Mouse (Mus musculus) midbrain, embryonic 12.5 days (tissue): Measurements from ENCODE around the gene Cntn2. TPM values are rescaled to one million over a fixed set of nuclear protein-coding genes. Genes with fewer than 3 reads are reported as not detected.

Experiments
- ATAC-seq: fragments of 200-750 bp; cut with Nextera tagmentation; 2 replicates; pipeline ENCODE4 v1.8.0; 2017; ENCODE audit warnings: low read depth, moderate TSS enrichment, moderate library complexity; ENCODE audit not compliant: low FRiP score
- H3K27ac ChIP-seq: fragments of 300-500 bp; sonication (generic); replicated peaks from 2 replicates; pipeline ENCODE4 v1.5.1; 2016; ENCODE audit warnings: mild to moderate bottlenecking
- H3K27me3 ChIP-seq: fragments of 300-500 bp; sonication (generic); 2 replicates; pipeline ENCODE4 v1.6.1; 2016; ENCODE audit warnings: mild to moderate bottlenecking
- H3K36me3 ChIP-seq: fragments of 300-500 bp; sonication (generic); 2 replicates; pipeline ENCODE4 v1.6.1; 2016
- H3K4me1 ChIP-seq: fragments of 300-500 bp; sonication (generic); 2 replicates; pipeline ENCODE4 v1.6.1; 2016
- H3K4me2 ChIP-seq: fragments of 300-500 bp; sonication (generic); replicated peaks from 2 replicates; pipeline ENCODE4 v1.6.1; 2016; ENCODE audit warnings: mild to moderate bottlenecking, moderate library complexity
- H3K4me3 ChIP-seq: fragments of 300-500 bp; sonication (generic); 2 replicates; pipeline ENCODE4 v1.5.1; 2016; ENCODE audit warnings: mild to moderate bottlenecking
- H3K9ac ChIP-seq: fragments of 300-500 bp; sonication (generic); replicated peaks from 2 replicates; pipeline ENCODE4 v1.6.1; 2016; ENCODE audit warnings: mild to moderate bottlenecking, moderate library complexity
- H3K9me3 ChIP-seq: fragments of 300-500 bp; sonication (generic); 2 replicates; pipeline ENCODE4 v1.6.1; 2016; ENCODE audit warnings: mild to moderate bottlenecking
- WGBS: fragments of 180-500 bp; shearing (Covaris S2); methylation state at CpG from one replicate; pipeline ENCODE4 v1.1.7; 2016; 5-methylcytosine and 5-hydroxymethylcytosine counted together
- polyA plus RNA-seq: library from polyadenylated mRNA; unstranded; fragments of >200 nt; fragmentation: Nextera tagmentation; extraction: Ambion mirVana; gene quantifications from 2 replicates; pipeline ENCODE4 v1.2.1, GENCODE M21; 2016

The Cntn2 gene
- polyA plus RNA-seq, 1 experiment from 2014 or later = 109 TPM

- H3K27me3 ChIP-seq = no peaks in the 10 kb centered on the region
- H3K36me3 ChIP-seq = peaks cover 72% of the 10 kb centered on the region
- no peaks in the 10 kb centered on the region for H3K9me3 ChIP-seq
- H3K27ac ChIP-seq = no peak overlapping the region
- no peak overlapping the region for H3K9ac ChIP-seq
- WGBS = 94% methylated on average over 5 of the region's 5 CpGs
- no peak for ATAC-seq
- H3K4me1 ChIP-seq = no peaks in the 10 kb centered on the region
- no peak overlapping the region for H3K4me2 ChIP-seq
- no peak overlapping the region for H3K4me3 ChIP-seq
Measured at GRCm38 (mm10) chr1:132505155-132505554, 37.9 kb downstream of the Cntn2 start.

GRCm38 (mm10) chr1:132500535-132500934, 42.5 kb downstream of the Cntn2 start:
- ATAC-seq = no peak
- H3K4me2 ChIP-seq = no peak overlapping the region

GRCm38 (mm10) chr1:132483759-132484158, 59.3 kb downstream of the Cntn2 start:
- 94% methylated on average over 6 of the region's 6 CpGs for WGBS
- no peak overlapping the region for H3K9ac ChIP-seq
- H3K27me3 ChIP-seq = no peaks in the 10 kb centered on the region
- H3K4me2 ChIP-seq = no peak overlapping the region
- H3K4me3 ChIP-seq = no peak overlapping the region
- no peak for ATAC-seq
- H3K36me3 ChIP-seq = peaks cover 32% of the 10 kb centered on the region
- H3K27ac ChIP-seq = no peak overlapping the region
- peaks cover 2% of the 10 kb centered on the region for H3K4me1 ChIP-seq
- no peaks in the 10 kb centered on the region for H3K9me3 ChIP-seq

More at GRCm38 (mm10) chr1:132500535-132500934, 42.5 kb downstream of the Cntn2 start:
- no peaks in the 10 kb centered on the region for H3K9me3 ChIP-seq
- no peaks in the 10 kb centered on the region for H3K4me1 ChIP-seq
- 89% methylated on average over 2 of the region's 2 CpGs for WGBS
- H3K27me3 ChIP-seq = no peaks in the 10 kb centered on the region
- H3K4me3 ChIP-seq = no peak overlapping the region
- H3K9ac ChIP-seq = no peak overlapping the region
- H3K27ac ChIP-seq = no peak overlapping the region
- H3K36me3 ChIP-seq = peaks cover 89% of the 10 kb centered on the region

- no peak overlapping the region for H3K4me2 ChIP-seq
- no peaks in the 10 kb centered on the region for H3K27me3 ChIP-seq
- H3K9ac ChIP-seq = no peak overlapping the region
- ATAC-seq = no peak
- H3K9me3 ChIP-seq = no peaks in the 10 kb centered on the region
- peaks cover 26% of the 10 kb centered on the region for H3K36me3 ChIP-seq
- H3K4me1 ChIP-seq = peaks cover 7% of the 10 kb centered on the region
- H3K4me3 ChIP-seq = no peak overlapping the region
- 83% methylated on average over 3 of the region's 3 CpGs for WGBS
- no peak overlapping the region for H3K27ac ChIP-seq
Measured at GRCm38 (mm10) chr1:132483234-132483633, 59.8 kb downstream of the Cntn2 start.

GRCm38 (mm10) chr1:132481619-132482018, 61.4 kb downstream of the Cntn2 start:
- 89% methylated on average over 2 of the region's 2 CpGs for WGBS
- no peak overlapping the region for H3K4me3 ChIP-seq
- peaks cover 13% of the 10 kb centered on the region for H3K4me1 ChIP-seq
- no peaks in the 10 kb centered on the region for H3K27me3 ChIP-seq
- H3K4me2 ChIP-seq = no peak overlapping the region
- H3K36me3 ChIP-seq = peaks cover 15% of the 10 kb centered on the region
- ATAC-seq = no peak
- H3K27ac ChIP-seq = no peak overlapping the region
- no peak overlapping the region for H3K9ac ChIP-seq
- H3K9me3 ChIP-seq = no peaks in the 10 kb centered on the region

GRCm38 (mm10) chr1:132479438-132479837, 63.6 kb downstream of the Cntn2 start:
- H3K9me3 ChIP-seq = no peaks in the 10 kb centered on the region
- no peaks in the 10 kb centered on the region for H3K36me3 ChIP-seq
- H3K27me3 ChIP-seq = no peaks in the 10 kb centered on the region
- H3K4me1 ChIP-seq = peaks cover 18% of the 10 kb centered on the region
- no peak overlapping the region for H3K4me3 ChIP-seq
- no peak overlapping the region for H3K4me2 ChIP-seq
- no peak overlapping the region for H3K9ac ChIP-seq
- no peak overlapping the region for H3K27ac ChIP-seq
- WGBS = 89% methylated on average over 1 of the region's 1 CpGs
- ATAC-seq = no peak

GRCm38 (mm10) chr1:132476928-132477691, 65.9 kb downstream of the Cntn2 start, which contains the start of gene Rbbp5:
Gene Rbbp5 (plus strand): TSS chr1:132477365.
- ATAC-seq = peak; percentile 85
- H3K27me3 ChIP-seq = no peaks in the 10 kb centered on the region
- H3K4me3 ChIP-seq = peak within 1 kb of the TSS; percentile 93
- H3K4me2 ChIP-seq = peak within 1 kb of the TSS; percentile 82
- H3K36me3 ChIP-seq = no peaks in the 10 kb centered on the region
- WGBS = under 1% methylated on average over 43 of the region's 43 CpGs
- H3K9ac ChIP-seq = peak within 1 kb of the TSS; percentile 88
- peak within 1 kb of the TSS; percentile 74 for H3K27ac ChIP-seq
- peaks cover 18% of the 10 kb centered on the region for H3K4me1 ChIP-seq
- H3K9me3 ChIP-seq = no peaks in the 10 kb centered on the region

GRCm38 (mm10) chr1:132476575-132476927, 66.5 kb downstream of the Cntn2 start:
- Histone ChIP-seq H3K27me3 (no peaks in the 10 kb centered on the region), H3K36me3 (no peaks in the 10 kb centered on the region), H3K4me1 (peaks cover 18% of the 10 kb centered on the region), H3K4me2 (peak overlapping the region; percentile 82), H3K27ac (peak overlapping the region; percentile 30; the same call in 1 of the 2 replicates), H3K9me3 (no peaks in the 10 kb centered on the region), H3K9ac (peak overlapping the region; percentile 88), H3K4me3 (peak overlapping the region; percentile 93)
- ATAC-seq = no peak
- 6% methylated on average over 9 of the region's 9 CpGs for WGBS

- Histone ChIP-seq H3K9me3 (no peaks in the 10 kb centered on the region), H3K4me1 (peaks cover 18% of the 10 kb centered on the region), H3K4me3 (no peak overlapping the region), H3K36me3 (no peaks in the 10 kb centered on the region), H3K9ac (no peak overlapping the region), H3K27me3 (no peaks in the 10 kb centered on the region), H3K27ac (no peak overlapping the region), H3K4me2 (no peak overlapping the region)
- 76% methylated on average over 1 of the region's 1 CpGs for WGBS
- ATAC-seq = no peak
Measured at GRCm38 (mm10) chr1:132474496-132474895, 68.6 kb downstream of the Cntn2 start.

GRCm38 (mm10) chr1:132472537-132472936, 70.5 kb downstream of the Cntn2 start:
- Histone ChIP-seq H3K9ac (no peak overlapping the region), H3K27ac (no peak overlapping the region), H3K36me3 (no peaks in the 10 kb centered on the region), H3K27me3 (no peaks in the 10 kb centered on the region), H3K4me3 (no peak overlapping the region), H3K4me2 (no peak overlapping the region), H3K4me1 (peaks cover 6% of the 10 kb centered on the region; the same call in 1 of the 2 replicates), H3K9me3 (no peaks in the 10 kb centered on the region)
- no peak for ATAC-seq
- WGBS = 65% methylated on average over 5 of the region's 5 CpGs

- Histone ChIP-seq H3K9me3 (no peaks in the 10 kb centered on the region), H3K4me2 (no peak overlapping the region)
- 87% methylated on average over 5 of the region's 5 CpGs for WGBS
Measured at GRCm38 (mm10) chr1:132471499-132471898, 71.6 kb downstream of the Cntn2 start.

GRCm38 (mm10) chr1:132471032-132471431, 72.0 kb downstream of the Cntn2 start:
- WGBS = 92% methylated on average over 2 of the region's 2 CpGs
- no peaks in the 10 kb centered on the region for H3K27me3 ChIP-seq
- H3K4me2 ChIP-seq = no peak overlapping the region
- ATAC-seq = no peak
- H3K9ac ChIP-seq = no peak overlapping the region
- H3K36me3 ChIP-seq = peaks cover 12% of the 10 kb centered on the region; the same call in 1 of the 2 replicates
- H3K4me3 ChIP-seq = no peak overlapping the region
- peaks cover 6% of the 10 kb centered on the region; the same call in 1 of the 2 replicates for H3K4me1 ChIP-seq
- no peak overlapping the region for H3K27ac ChIP-seq
- no peaks in the 10 kb centered on the region for H3K9me3 ChIP-seq

More at GRCm38 (mm10) chr1:132471499-132471898, 71.6 kb downstream of the Cntn2 start:
- H3K36me3 ChIP-seq = peaks cover 9% of the 10 kb centered on the region; the same call in 1 of the 2 replicates
- H3K27ac ChIP-seq = no peak overlapping the region
- no peak overlapping the region for H3K9ac ChIP-seq
- H3K4me1 ChIP-seq = peaks cover 6% of the 10 kb centered on the region; the same call in 1 of the 2 replicates
- no peaks in the 10 kb centered on the region for H3K27me3 ChIP-seq
- no peak for ATAC-seq
- H3K4me3 ChIP-seq = no peak overlapping the region
